Mouse (Mus musculus): ENCODE data around the gene Olfr1178.

The Olfr1178 gene

GRCm38 (mm10) chr2:88386762-88387161 lies at the start of gene Olfr1178:
Gene Olfr1178 (plus strand): TSS chr2:88387062.
- DNase-seq (ENCODE audit: low spot score) = no peak

- DNase-seq (ENCODE audit: low spot score) = no peak
Measured at GRCm38 (mm10) chr2:88346392-88346791, 40.5 kb upstream of the Olfr1178 start, which contains the start of gene Olfr1177-ps. Gene Olfr1177-ps (minus strand): TSS chr2:88346492.

GRCm38 (mm10) chr2:88356304-88356703 lies 30.6 kb upstream of the Olfr1178 start:
- DNase-seq (ENCODE audit: low spot score) = no peak

GRCm38 (mm10) chr2:88406353-88406752 lies 19.5 kb downstream of the Olfr1178 start, which contains the start of gene Olfr1179:
Gene Olfr1179 (minus strand): TSS chr2:88406453.
- no peak for DNase-seq (ENCODE audit: low spot score)

- no peak for DNase-seq (ENCODE audit: low spot score)
Measured at GRCm38 (mm10) chr2:88419051-88419450, 32.2 kb downstream of the Olfr1178 start, which contains the start of gene Olfr1180. Gene Olfr1180 (minus strand): TSS chr2:88419151.

GRCm38 (mm10) chr2:88426071-88426470 lies 39.2 kb downstream of the Olfr1178 start, which contains the start of gene Olfr1181:
Gene Olfr1181 (minus strand): TSS chr2:88426171.
- DNase-seq (ENCODE audit: low spot score) = no peak

- DNase-seq (ENCODE audit: low spot score) = no peak
Measured at GRCm38 (mm10) chr2:88449031-88449430, 62.2 kb downstream of the Olfr1178 start, which contains the start of gene Gm13757. Gene Gm13757 (minus strand): TSS chr2:88449131.

Measured in layer of hippocampus, adult 11-12 months (tissue).